Mouse (Mus musculus) kidney, adult 10 weeks (tissue): ENCODE measurements around the gene Eif2ak2. TPM values are rescaled to one million over a fixed set of nuclear protein-coding genes. Genes with fewer than 3 reads are reported as not detected.

Experiments
- polyA plus RNA-seq: library from polyadenylated mRNA; stranded (reverse); fragments of 350-450 nt; fragmentation: Illumina TruSeq; extraction: RNeasy Lipid Tissue Mini Kit (QIAGEN cat#74804); gene quantifications from one replicate; pipeline ENCODE4 v1.2.3, GENCODE M21; 2014; ENCODE audit warnings: low read depth, low replicate concordance

Eif2ak2 gene
- 29.8 TPM for polyA plus RNA-seq

GRCm38 (mm10) chr17:78882401-78883112 is at the start of gene Eif2ak2:
Gene Eif2ak2 (minus strand): TSS chr17:78882573.

GRCm38 (mm10) chr17:78916369-78916813 is 34.0 kb upstream of the Eif2ak2 start, which contains the start of gene Cebpzos:
Gene Cebpzos (plus strand): TSS chr17:78916500.

GRCm38 (mm10) chr17:78906892-78907291 is 24.5 kb upstream of the Eif2ak2 start, which contains the start of gene Sult6b1:
Gene Sult6b1 (minus strand): TSS chr17:78906992.

GRCm38 (mm10) chr17:78834856-78835835 is 47.2 kb downstream of the Eif2ak2 start, which contains the start of the genes Heatr5b and Gpatch11:
Gene Heatr5b (minus strand): TSS chr17:78835364.
Gene Gpatch11 (plus strand): TSS chr17:78835567.

Other genes starting within 250 kb of the Eif2ak2 start
- 20.1 TPM for gene Strn, start 145.4 kb downstream of the Eif2ak2 start, polyA plus RNA-seq
- gene Heatr5b, start 47.2 kb downstream of the Eif2ak2 start, polyA plus RNA-seq, result 10.9 TPM
- gene Gpatch11, start 47.0 kb downstream of the Eif2ak2 start, polyA plus RNA-seq, result 20.4 TPM
- not detected for gene Sult6b1, start 24.4 kb upstream of the Eif2ak2 start, polyA plus RNA-seq
- 75.5 TPM for gene Cebpzos, start 33.9 kb upstream of the Eif2ak2 start, polyA plus RNA-seq
- gene Cebpz, start 54.5 kb upstream of the Eif2ak2 start, polyA plus RNA-seq, result 62.7 TPM
- gene Ndufaf7, start 54.6 kb upstream of the Eif2ak2 start, polyA plus RNA-seq, result 88.6 TPM
- 43.6 TPM for gene Prkd3, start 138.2 kb upstream of the Eif2ak2 start, polyA plus RNA-seq
- gene Qpct, start 169.3 kb upstream of the Eif2ak2 start, polyA plus RNA-seq, result 6.9 TPM